Mouse (Mus musculus) heart, embryonic 10.5 days (tissue): ENCODE measurements around the gene Tead1. TPM values are rescaled to one million over a fixed set of nuclear protein-coding genes. Genes with fewer than 3 reads are reported as not detected.

Experiments
- DNase-seq: peaks from one replicate; pipeline ENCODE4 v3.0.0-alpha.2; 2017; ENCODE audit warnings: low spot score
- H3K27ac ChIP-seq: fragments of 300-500 bp; sonication (generic); 2 replicates; pipeline ENCODE4 v1.5.1; 2016; ENCODE audit warnings: mild to moderate bottlenecking
- H3K27me3 ChIP-seq: fragments of 300-500 bp; sonication (generic); 2 replicates; pipeline ENCODE4 v1.6.1; 2016; ENCODE audit warnings: mild to moderate bottlenecking; ENCODE audit not compliant: poor library complexity, insufficient read depth, severe bottlenecking
- H3K36me3 ChIP-seq: fragments of 300-500 bp; sonication (generic); 2 replicates; pipeline ENCODE4 v1.6.1; 2016; ENCODE audit warnings: mild to moderate bottlenecking, moderate library complexity
- H3K4me1 ChIP-seq: fragments of 300-500 bp; sonication (generic); 2 replicates; pipeline ENCODE4 v1.6.1; 2016; ENCODE audit warnings: mild to moderate bottlenecking
- H3K4me3 ChIP-seq: fragments of 300-500 bp; sonication (generic); 2 replicates; pipeline ENCODE4 v1.5.1; 2016; ENCODE audit warnings: mild to moderate bottlenecking, moderate library complexity
- H3K9me3 ChIP-seq: fragments of 300-500 bp; sonication (generic); 2 replicates; pipeline ENCODE4 v1.6.1; 2016; ENCODE audit warnings: mild to moderate bottlenecking, moderate library complexity
- WGBS: fragments of 180-500 bp; shearing (Covaris S2); methylation state at CpG from one replicate; pipeline ENCODE4 v1.1.7; 2016; 5-methylcytosine and 5-hydroxymethylcytosine counted together
- polyA plus RNA-seq: library from polyadenylated mRNA; unstranded; fragments of >200 nt; fragmentation: Nextera tagmentation; extraction: Ambion mirVana; gene quantifications from 2 replicates; pipeline ENCODE4 v1.2.1, GENCODE M21; 2016

The Tead1 gene
- polyA plus RNA-seq, 1 experiment from 2014 or later = 19.7 TPM

GRCm38 (mm10) chr7:112772777-112773176 is 93.7 kb downstream of the Tead1 start:
- no peaks in the 10 kb centered on the region for H3K9me3 ChIP-seq
- H3K27ac ChIP-seq = peak overlapping the region; percentile 57
- WGBS = 11% methylated on average over 6 of the region's 6 CpGs
- H3K27me3 ChIP-seq = no peaks in the 10 kb centered on the region
- H3K36me3 ChIP-seq = no peaks in the 10 kb centered on the region
- H3K4me3 ChIP-seq = no peak overlapping the region
- no peak for DNase-seq
- peaks cover 92% of the 10 kb centered on the region for H3K4me1 ChIP-seq

GRCm38 (mm10) chr7:112773601-112774000 is 94.5 kb downstream of the Tead1 start:
- no peak for DNase-seq
- H3K4me3 ChIP-seq = no peak overlapping the region
- peak overlapping the region; percentile 29; the same call in 1 of the 2 replicates for H3K27ac ChIP-seq
- peaks cover 93% of the 10 kb centered on the region for H3K4me1 ChIP-seq
- H3K9me3 ChIP-seq = no peaks in the 10 kb centered on the region
- H3K27me3 ChIP-seq = no peaks in the 10 kb centered on the region
- 86% methylated on average over 4 of the region's 4 CpGs for WGBS
- no peaks in the 10 kb centered on the region for H3K36me3 ChIP-seq

DNA sequence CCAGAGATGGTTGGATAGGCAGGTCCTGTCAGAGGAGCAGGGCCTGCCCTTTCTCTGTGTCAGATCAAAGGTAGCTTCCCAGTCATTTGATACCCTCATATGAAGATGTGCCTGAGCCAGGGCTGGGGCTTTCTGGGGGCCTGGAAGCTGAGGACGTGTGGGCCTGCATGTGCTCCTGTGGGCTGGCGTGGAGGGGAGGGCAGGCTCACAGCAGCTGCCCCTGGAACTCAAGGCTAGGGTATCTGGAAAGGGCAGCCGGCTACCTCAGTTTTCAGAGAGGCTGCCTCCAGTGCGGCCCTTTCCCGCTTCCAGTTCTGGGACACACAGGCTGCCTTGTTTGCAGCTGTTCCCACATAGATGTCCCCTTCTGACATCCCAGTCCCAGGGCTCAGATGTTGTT is 96.7 kb downstream of the Tead1 start:
- Histone ChIP-seq H3K36me3 (no peaks in the 10 kb centered on the region), H3K27me3 (no peaks in the 10 kb centered on the region), H3K4me3 (no peak overlapping the region), H3K27ac (peak overlapping the region; percentile 77), H3K9me3 (no peaks in the 10 kb centered on the region), H3K4me1 (peaks cover 96% of the 10 kb centered on the region)
- DNase-seq = no peak
- 39% methylated on average over 5 of the region's 5 CpGs for WGBS

GRCm38 (mm10) chr7:112776670-112777069 is 97.6 kb downstream of the Tead1 start:
- 78% methylated on average over 5 of the region's 5 CpGs for WGBS
- H3K4me3 ChIP-seq = no peak overlapping the region
- H3K9me3 ChIP-seq = no peaks in the 10 kb centered on the region
- peak overlapping the region; percentile 77 for H3K27ac ChIP-seq
- no peak for DNase-seq
- peaks cover 96% of the 10 kb centered on the region for H3K4me1 ChIP-seq
- no peaks in the 10 kb centered on the region for H3K36me3 ChIP-seq
- no peaks in the 10 kb centered on the region for H3K27me3 ChIP-seq

DNA sequence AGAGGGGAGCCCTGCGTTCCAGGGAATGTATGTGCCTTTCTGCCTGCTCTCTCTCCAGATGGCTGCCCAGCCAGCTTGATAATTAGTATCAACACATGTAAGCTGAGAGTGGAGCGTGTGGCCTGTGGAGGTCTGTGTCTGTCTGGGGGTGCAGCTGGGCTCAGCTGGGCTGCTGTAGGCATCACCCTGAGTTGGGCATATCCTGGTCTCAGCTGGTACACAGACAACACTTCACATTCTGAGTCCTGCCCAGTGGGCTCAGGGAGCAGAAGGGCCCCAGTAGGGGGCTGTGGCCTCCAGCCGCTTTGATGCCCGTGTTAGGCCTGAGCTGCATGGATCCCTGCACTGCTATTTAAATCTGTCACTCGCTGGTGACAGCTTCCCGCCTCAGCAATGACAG is 100.5 kb downstream of the Tead1 start:
- peak; percentile 85 for DNase-seq
- H3K4me3 ChIP-seq = peak overlapping the region; percentile 27; the same call in 1 of the 2 replicates
- H3K27ac ChIP-seq = peak overlapping the region; percentile 82
- peaks cover 7% of the 10 kb centered on the region; the same call in 1 of the 2 replicates for H3K36me3 ChIP-seq
- no peaks in the 10 kb centered on the region for H3K9me3 ChIP-seq
- H3K4me1 ChIP-seq = peaks cover 71% of the 10 kb centered on the region
- H3K27me3 ChIP-seq = no peaks in the 10 kb centered on the region
- WGBS = 13% methylated on average over 6 of the region's 6 CpGs

GRCm38 (mm10) chr7:112780910-112781309 is 101.8 kb downstream of the Tead1 start:
- 27% methylated on average over 6 of the region's 6 CpGs for whole genome bisulfite sequencing
- no peaks in the 10 kb centered on the region for H3K27me3 ChIP-seq
- peaks cover 7% of the 10 kb centered on the region; the same call in 1 of the 2 replicates for H3K36me3 ChIP-seq
- H3K4me1 ChIP-seq = peaks cover 67% of the 10 kb centered on the region
- no peaks in the 10 kb centered on the region for H3K9me3 ChIP-seq
- H3K4me3 ChIP-seq = no peak overlapping the region
- DNase-seq = no peak
- peak overlapping the region; percentile 82 for H3K27ac ChIP-seq

DNA sequence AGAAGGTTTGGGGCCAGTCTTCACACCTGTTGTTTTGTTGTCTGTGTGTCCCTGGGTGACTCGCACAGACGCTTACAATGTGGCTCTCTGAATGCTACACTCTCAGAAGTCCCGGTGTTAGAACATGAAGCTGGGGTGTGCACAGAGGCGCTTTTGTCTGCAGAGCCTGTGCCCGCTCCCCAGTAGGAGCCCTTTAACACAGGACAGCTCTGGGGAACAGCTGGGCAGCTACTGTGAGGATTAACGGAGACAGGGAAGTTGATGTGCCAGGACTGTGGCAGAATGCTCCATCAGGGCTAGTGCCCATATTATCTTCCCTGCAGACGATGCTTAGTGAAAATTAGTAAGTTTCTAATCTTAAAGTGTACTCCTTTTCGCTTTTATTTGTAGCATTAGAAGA is 102.9 kb downstream of the Tead1 start:
- DNase-seq = no peak
- Histone ChIP-seq H3K36me3 (peaks cover 7% of the 10 kb centered on the region; the same call in 1 of the 2 replicates), H3K27me3 (no peaks in the 10 kb centered on the region), H3K4me3 (no peak overlapping the region), H3K9me3 (no peaks in the 10 kb centered on the region), H3K4me1 (peaks cover 67% of the 10 kb centered on the region), H3K27ac (no peak overlapping the region)
- 88% methylated on average over 8 of the region's 8 CpGs for WGBS

- Histone ChIP-seq H3K36me3 (peaks cover 7% of the 10 kb centered on the region; the same call in 1 of the 2 replicates), H3K27me3 (no peaks in the 10 kb centered on the region), H3K4me1 (peaks cover 69% of the 10 kb centered on the region), H3K27ac (no peak overlapping the region), H3K9me3 (no peaks in the 10 kb centered on the region), H3K4me3 (no peak overlapping the region)
- no peak for DNase-seq
- 82% methylated on average over 3 of the region's 3 CpGs for WGBS
Observed at GRCm38 (mm10) chr7:112784278-112784677, 105.2 kb downstream of the Tead1 start.

- Histone ChIP-seq H3K27ac (0 out of 2 replicates have a peak overlapping the region, but pooled peaks have one; percentile 2), H3K27me3 (no peaks in the 10 kb centered on the region), H3K36me3 (peaks cover 7% of the 10 kb centered on the region; the same call in 1 of the 2 replicates), H3K4me3 (no peak overlapping the region), H3K4me1 (peaks cover 68% of the 10 kb centered on the region), H3K9me3 (no peaks in the 10 kb centered on the region)
- WGBS = 80% methylated on average over 7 of the region's 7 CpGs
- DNase-seq = no peak
Observed at GRCm38 (mm10) chr7:112785271-112785670, 106.2 kb downstream of the Tead1 start.

- H3K4me1 ChIP-seq = peaks cover 64% of the 10 kb centered on the region
- H3K9me3 ChIP-seq = no peaks in the 10 kb centered on the region
- H3K27ac ChIP-seq = peak overlapping the region; percentile 18; the same call in 1 of the 2 replicates
- no peak for DNase-seq
- 73% methylated on average over 7 of the region's 7 CpGs for WGBS
- peaks cover 7% of the 10 kb centered on the region; the same call in 1 of the 2 replicates for H3K36me3 ChIP-seq
- H3K4me3 ChIP-seq = no peak overlapping the region
- H3K27me3 ChIP-seq = no peaks in the 10 kb centered on the region
Observed at GRCm38 (mm10) chr7:112786556-112787225, 107.6 kb downstream of the Tead1 start.

DNA sequence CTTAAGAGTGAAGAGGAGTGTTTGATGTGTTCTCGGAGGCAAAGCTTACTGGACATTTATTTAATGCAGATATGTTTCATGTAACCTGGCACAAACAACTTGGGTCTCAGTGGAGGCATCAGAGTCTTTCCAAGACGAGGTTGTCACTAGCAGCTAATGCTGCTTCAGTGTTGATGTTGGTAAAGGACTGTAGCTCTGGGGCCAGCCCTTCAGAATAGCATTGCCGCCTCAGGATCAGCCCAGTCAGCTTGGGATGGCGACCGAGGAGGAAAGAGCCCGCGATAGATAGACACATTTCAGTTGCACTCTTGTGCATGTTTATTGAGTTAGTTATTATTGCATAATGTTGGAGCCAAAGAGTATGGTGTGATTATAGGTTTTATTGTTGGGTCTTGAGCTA is 108.2 kb downstream of the Tead1 start:
- WGBS = 79% methylated on average over 7 of the region's 7 CpGs
- H3K4me3 ChIP-seq = no peak overlapping the region
- H3K9me3 ChIP-seq = no peaks in the 10 kb centered on the region
- no peaks in the 10 kb centered on the region for H3K27me3 ChIP-seq
- no peak for DNase-seq
- peaks cover 62% of the 10 kb centered on the region for H3K4me1 ChIP-seq
- no peak overlapping the region for H3K27ac ChIP-seq
- H3K36me3 ChIP-seq = peaks cover 7% of the 10 kb centered on the region; the same call in 1 of the 2 replicates

DNA sequence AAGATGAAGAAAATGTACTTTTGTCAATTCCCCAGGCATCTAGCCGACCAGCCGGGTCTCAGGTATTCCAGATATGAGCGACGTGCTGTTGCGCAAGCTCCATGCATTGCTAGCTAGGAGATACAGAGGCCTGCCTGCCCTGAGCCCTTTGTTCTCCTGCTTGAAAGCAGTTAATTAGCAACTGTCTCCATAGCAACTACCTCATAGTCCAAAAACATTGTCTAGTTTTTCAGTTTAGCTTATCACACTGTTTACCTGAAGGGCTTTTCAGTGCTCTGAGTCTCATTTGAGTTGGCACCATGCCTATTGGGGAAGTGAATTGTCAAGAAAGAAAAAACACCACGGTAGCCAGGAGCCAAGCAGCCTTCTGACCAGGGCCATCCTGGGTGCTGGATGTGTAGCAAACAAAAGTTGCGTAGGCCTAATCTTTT is 109.2 kb downstream of the Tead1 start:
- no peak overlapping the region for H3K4me3 ChIP-seq
- H3K9me3 ChIP-seq = no peaks in the 10 kb centered on the region
- H3K27me3 ChIP-seq = no peaks in the 10 kb centered on the region
- peaks cover 68% of the 10 kb centered on the region for H3K4me1 ChIP-seq
- no peak for DNase-seq
- 38% methylated on average over 7 of the region's 7 CpGs for WGBS
- H3K36me3 ChIP-seq = peaks cover 7% of the 10 kb centered on the region; the same call in 1 of the 2 replicates
- peak overlapping the region; percentile 73 for H3K27ac ChIP-seq

- no peak overlapping the region for H3K4me3 ChIP-seq
- DNase-seq = no peak
- WGBS = 83% methylated on average over 4 of the region's 4 CpGs
- H3K27me3 ChIP-seq = no peaks in the 10 kb centered on the region
- no peaks in the 10 kb centered on the region for H3K36me3 ChIP-seq
- H3K27ac ChIP-seq = peak overlapping the region; percentile 36; the same call in 1 of the 2 replicates
- H3K4me1 ChIP-seq = peaks cover 82% of the 10 kb centered on the region
- no peaks in the 10 kb centered on the region for H3K9me3 ChIP-seq
Observed at GRCm38 (mm10) chr7:112789693-112790092, 110.6 kb downstream of the Tead1 start.
